Comparison of ENCODE assay signal across 21 mouse cellular contexts in genomic region chr1:85778436-85778835, GRCm38 (mm10). TPM values are rescaled to one million over a fixed set of nuclear protein-coding genes. Genes with fewer than 3 reads are reported as not detected.
DNase-seq lines count a peak whose midpoint lies in the region; ATAC-seq and TF ChIP-seq lines count a peak whose summit lies in the region.
"Had no signal": no experiment of that assay in that cellular context is flagged by ENCODE, and none has a peak within 500 bp of the region (broad histone marks: within the 10 kb centered on the region; RNA-seq: fewer than 3 reads in every experiment).

Gene A630001G21Rik, minus strand, starts transcription at chr1:85778643.

- no peak for DNase-seq in spleen, adult 2 months (ENCODE audit: low read depth in 1 of 2, low spot score in 2 of 2)
- DNase-seq in spleen, adult 18-20 months = no peak
- no peak for DNase-seq in testis, postnatal 10 days (ENCODE audit: low spot score)
- DNase-seq in kidney, adult 18-20 months = no peak
- DNase-seq in lung, postnatal 10 days = no peak
- DNase-seq: adrenal gland, postnatal 25 days; cerebellum, adult 18-20 months; cerebellum, postnatal 25 days; gastrocnemius, postnatal 10 days; retina, postnatal 1 day; right cerebral cortex, postnatal 4 days had no signal

- H3K27ac ChIP-seq in spleen, adult 2 months (ENCODE audit: insufficient read depth, low read length) = no peak within 1 kb of the TSS
- H3K27ac ChIP-seq: embryonic facial prominence, embryonic 15.5 days; forebrain, embryonic 10.5 days; hindbrain, embryonic 12.5 days; kidney, postnatal 0 days; liver, embryonic 14.5 days; midbrain, embryonic 15.5 days had no signal

- no peaks in the 10 kb centered on the region for H3K4me1 ChIP-seq in spleen, adult 2 months (ENCODE audit: control insufficient read depth, insufficient read depth, insufficient read length)
- H3K4me1 ChIP-seq: forebrain, embryonic 10.5 days; hindbrain, embryonic 12.5 days; midbrain, embryonic 15.5 days had no signal

- peak; percentile 52 for ATAC-seq in activated CD4-positive, CD25-positive, alpha-beta regulatory T cell, adult 4 months
- peak; percentile 82 for ATAC-seq in inflammation-experienced regulatory T-cells, adult 6 months
- ATAC-seq in neutrophil, adult 5-6 weeks (ENCODE audit: extremely low read depth, insufficient number of reproducible peaks, low FRiP score, poor library complexity, severe bottlenecking) = no peak
- ATAC-seq: midbrain, embryonic 15.5 days had no signal

- TF ChIP-seq CTCF in spleen, adult 2 months (IDR thresholded peaks at IDR 0.05; ENCODE audit: extremely low read depth, insufficient read depth, insufficient read length, insufficient replicate concordance) = no peak

- H3K36me3 ChIP-seq in spleen, adult 2 months (ENCODE audit: control insufficient read depth, insufficient read depth, low read length) = no peaks in the 10 kb centered on the region
- H3K36me3 ChIP-seq: embryonic facial prominence, embryonic 15.5 days; forebrain, embryonic 10.5 days; hindbrain, embryonic 12.5 days; midbrain, embryonic 15.5 days had no signal

- no peak within 1 kb of the TSS for H3K4me3 ChIP-seq in spleen, adult 2 months (ENCODE audit: extremely low read depth, insufficient read depth, insufficient read length)
- H3K4me3 ChIP-seq: embryonic facial prominence, embryonic 15.5 days; forebrain, embryonic 10.5 days; hindbrain, embryonic 12.5 days; megakaryocyte, embryonic 14.5 days; midbrain, embryonic 15.5 days had no signal

- TF ChIP-seq POLR2A in spleen, adult 2 months (IDR thresholded peaks at IDR 0.05; ENCODE audit: low read depth, low read length) = no peak

- no peaks in the 10 kb centered on the region for H3K27me3 ChIP-seq in spleen, adult 2 months (ENCODE audit: control insufficient read depth, insufficient read depth, low read length)
- H3K27me3 ChIP-seq: embryonic facial prominence, embryonic 15.5 days; hindbrain, embryonic 12.5 days; midbrain, embryonic 15.5 days had no signal

- WGBS in spleen, adult 2 months = 85% methylated on average over 4 of the region's 4 CpGs

RNA-seq across cellular contexts. Expression of gene A630001G21Rik, which starts in this region (rescaled TPM):
- polyA plus RNA-seq in spleen, adult 2 months (2012; rRNA removed) = 21.3 and 28.4 TPM in 2 replicates
- polyA plus RNA-seq in activated CD4-positive, CD25-positive, alpha-beta regulatory T cell, adult 4 months (2017; shearing (Covaris generic)) = 10 to 100 TPM; 36.4 to 40.2 TPM
- 10 to 100 TPM; 33.2 to 54.7 (median 43.2) TPM for polyA plus RNA-seq in inflammation-experienced regulatory T-cells, adult 6 months (2017; shearing (Covaris generic))
- 130 and 158 TPM in 2 replicates for total RNA-seq in neutrophil, adult 5-6 weeks (2017)
